Mouse (Mus musculus): ENCODE measurements around the gene Uqcr11. TPM values are rescaled to one million over a fixed set of nuclear protein-coding genes. Genes with fewer than 3 reads are reported as not detected.

Gene Uqcr11
- polyA plus RNA-seq, 1 experiment from 2014 or later = 659 TPM

Small RNA genes lying within 50 kb of the gene (microRNA-seq; reads per million reads assigned to microRNA genes)
- not detected for gene Gm22721 (ENCODE audit: borderline number of aligned reads)

Other genes with a start within 250 kb of the Uqcr11 start
- 102 and 116 TPM in 2 replicates for gene Cirbp, start 240.8 kb downstream of the Uqcr11 start, polyA plus RNA-seq (2015; fragmentation: Nextera tagmentation; extraction: Ambion mirVana)
- 12.0 and 13.6 TPM in 2 replicates for gene 1600002K03Rik, start 233.9 kb downstream of the Uqcr11 start, polyA plus RNA-seq (2015; fragmentation: Nextera tagmentation; extraction: Ambion mirVana)
- 30.9 and 31.8 TPM in 2 replicates for gene Efna2, start 227.3 kb downstream of the Uqcr11 start, polyA plus RNA-seq (2015; fragmentation: Nextera tagmentation; extraction: Ambion mirVana)
- 75.2 and 77.0 TPM in 2 replicates for gene Mum1, start 180.4 kb downstream of the Uqcr11 start, polyA plus RNA-seq (2015; fragmentation: Nextera tagmentation; extraction: Ambion mirVana)
- 317 and 339 TPM in 2 replicates for gene Ndufs7, start 157.7 kb downstream of the Uqcr11 start, polyA plus RNA-seq (2015; fragmentation: Nextera tagmentation; extraction: Ambion mirVana)
- gene Gamt, start 145.8 kb downstream of the Uqcr11 start, polyA plus RNA-seq (2015; fragmentation: Nextera tagmentation; extraction: Ambion mirVana) = 72.3 and 88.0 TPM in 2 replicates
- gene Dazap1, start 145.3 kb downstream of the Uqcr11 start, polyA plus RNA-seq (2015; fragmentation: Nextera tagmentation; extraction: Ambion mirVana) = 61.2 and 64.6 TPM in 2 replicates
- 969 and 997 TPM in 2 replicates for gene Rps15, start 114.4 kb downstream of the Uqcr11 start, polyA plus RNA-seq (2015; fragmentation: Nextera tagmentation; extraction: Ambion mirVana)
- 3.4 and 5.4 TPM in 2 replicates for gene Apc2, start 110.9 kb downstream of the Uqcr11 start, polyA plus RNA-seq (2015; fragmentation: Nextera tagmentation; extraction: Ambion mirVana)
- gene 2310011J03Rik, start 86.3 kb downstream of the Uqcr11 start, polyA plus RNA-seq (2015; fragmentation: Nextera tagmentation; extraction: Ambion mirVana) = 50.8 and 52.7 TPM in 2 replicates
- 4.2 and 5.2 TPM in 2 replicates for gene Pcsk4, start 77.3 kb downstream of the Uqcr11 start, polyA plus RNA-seq (2015; fragmentation: Nextera tagmentation; extraction: Ambion mirVana)
- gene Reep6, start 76.9 kb downstream of the Uqcr11 start, polyA plus RNA-seq (2015; fragmentation: Nextera tagmentation; extraction: Ambion mirVana) = 10.7 and 13.7 TPM in 2 replicates
- gene Adamtsl5, start 58.4 kb downstream of the Uqcr11 start, polyA plus RNA-seq (2015; fragmentation: Nextera tagmentation; extraction: Ambion mirVana) = 11.5 and 11.6 TPM in 2 replicates
- gene Plk5, start 50.4 kb downstream of the Uqcr11 start, polyA plus RNA-seq (2015; fragmentation: Nextera tagmentation; extraction: Ambion mirVana) = 2.0 and 2.2 TPM in 2 replicates
- gene Mex3d, start 19.2 kb downstream of the Uqcr11 start, polyA plus RNA-seq (2015; fragmentation: Nextera tagmentation; extraction: Ambion mirVana) = 7.2 and 8.4 TPM in 2 replicates
- gene Mbd3, start 7.3 kb downstream of the Uqcr11 start, polyA plus RNA-seq (2015; fragmentation: Nextera tagmentation; extraction: Ambion mirVana) = 247 and 250 TPM in 2 replicates
- gene Tcf3, start 26.8 kb upstream of the Uqcr11 start, polyA plus RNA-seq (2015; fragmentation: Nextera tagmentation; extraction: Ambion mirVana) = 133 and 135 TPM in 2 replicates
- gene Onecut3, start 88.0 kb upstream of the Uqcr11 start, polyA plus RNA-seq (2015; fragmentation: Nextera tagmentation; extraction: Ambion mirVana) = not detected in 2 replicates
- gene Atp8b3, start 132.3 kb upstream of the Uqcr11 start, polyA plus RNA-seq (2015; fragmentation: Nextera tagmentation; extraction: Ambion mirVana) = 0.09 and 0.28 TPM in 2 replicates
- gene Rexo1, start 154.7 kb upstream of the Uqcr11 start, polyA plus RNA-seq (2015; fragmentation: Nextera tagmentation; extraction: Ambion mirVana) = 25.8 and 27.1 TPM in 2 replicates
- gene Klf16, start 170.5 kb upstream of the Uqcr11 start, polyA plus RNA-seq (2015; fragmentation: Nextera tagmentation; extraction: Ambion mirVana) = 9.4 and 11.3 TPM in 2 replicates
- gene Abhd17a, start 183.5 kb upstream of the Uqcr11 start, polyA plus RNA-seq (2015; fragmentation: Nextera tagmentation; extraction: Ambion mirVana) = 112 and 115 TPM in 2 replicates
- 99.1 and 108 TPM in 2 replicates for gene Scamp4, start 196.0 kb upstream of the Uqcr11 start, polyA plus RNA-seq (2015; fragmentation: Nextera tagmentation; extraction: Ambion mirVana)
- gene Adat3, start 196.1 kb upstream of the Uqcr11 start, polyA plus RNA-seq (2015; fragmentation: Nextera tagmentation; extraction: Ambion mirVana) = 7.0 and 7.5 TPM in 2 replicates
- gene Gm49322, start 199.2 kb upstream of the Uqcr11 start, polyA plus RNA-seq (2015; fragmentation: Nextera tagmentation; extraction: Ambion mirVana) = 4.8 TPM in 2 replicates
- 172 and 190 TPM in 2 replicates for gene Csnk1g2, start 216.0 kb upstream of the Uqcr11 start, polyA plus RNA-seq (2015; fragmentation: Nextera tagmentation; extraction: Ambion mirVana)